7 mouse cellular contexts compared by ENCODE assay signal in genomic region chr3:85571276-85571675, GRCm38 (mm10). TPM values are rescaled to one million over a fixed set of nuclear protein-coding genes. Genes with fewer than 3 reads are reported as not detected.
DNase-seq lines count a peak whose midpoint lies in the region; ATAC-seq and TF ChIP-seq lines count a peak whose summit lies in the region.

No protein-coding gene starts in this region.

- TF ChIP-seq CTCF in heart, postnatal 0 days (IDR thresholded peaks at IDR 0.05; ENCODE audit: low read depth), result peak; percentile 86

- WGBS in heart, postnatal 0 days, result 68% methylated on average over 2 of the region's 2 CpGs
- WGBS in neural tube, embryonic 11.5 days, result 73% methylated on average over 2 of the region's 2 CpGs

- H3K4me3 ChIP-seq in heart, postnatal 0 days (ENCODE audit: low read depth, low read length), result no peak overlapping the region
- no peak overlapping the region for H3K4me3 ChIP-seq in neural tube, embryonic 11.5 days (ENCODE audit: low read depth, low read length)

- no peak overlapping the region for H3K4me2 ChIP-seq in heart, postnatal 0 days (ENCODE audit: low read depth, low read length)
- H3K4me2 ChIP-seq in neural tube, embryonic 11.5 days (ENCODE audit: low read depth), result no peak overlapping the region

- no peaks in the 10 kb centered on the region for H3K36me3 ChIP-seq in heart, postnatal 0 days (replicated peaks; ENCODE audit: control insufficient read depth, insufficient read depth, low read length)
- H3K36me3 ChIP-seq in neural tube, embryonic 11.5 days (ENCODE audit: control insufficient read depth, insufficient read depth, low read length), result no peaks in the 10 kb centered on the region

- peak; percentile 21 for DNase-seq in ovary, adult 18-20 months (ENCODE audit: low spot score)
- no peak for DNase-seq in ovary, postnatal 36 days (ENCODE audit: low spot score)
- DNase-seq in R1 (ENCODE audit: low read depth, low spot score), result peak; percentile 77
- peak; percentile 78 to 79 for DNase-seq in cerebellum, postnatal 14 days
- peak; percentile 84 for DNase-seq in heart, postnatal 0 days (ENCODE audit: low spot score)
- DNase-seq in left cerebral cortex, adult 9 months (ENCODE audit: low spot score in 2 of 2), result peak; percentile 66 to 87
- DNase-seq in neural tube, embryonic 11.5 days (ENCODE audit: low spot score), result peak; percentile 44

- H3K27me3 ChIP-seq in heart, postnatal 0 days (ENCODE audit: control insufficient read depth, insufficient read depth, low read length), result no peaks in the 10 kb centered on the region
- no peaks in the 10 kb centered on the region for H3K27me3 ChIP-seq in neural tube, embryonic 11.5 days (ENCODE audit: control insufficient read depth, insufficient read depth, low read length)

- no peak for TF ChIP-seq EP300 in heart, postnatal 0 days (IDR thresholded peaks at IDR 0.05; ENCODE audit: low read depth)

- H3K4me1 ChIP-seq in heart, postnatal 0 days (ENCODE audit: control insufficient read depth, insufficient read depth), result peaks cover 3% of the 10 kb centered on the region; the same call in 1 of the 2 replicates
- H3K4me1 ChIP-seq in neural tube, embryonic 11.5 days (ENCODE audit: control insufficient read depth, insufficient read depth, low read length), result no peaks in the 10 kb centered on the region

- H3K9ac ChIP-seq in heart, postnatal 0 days (replicated peaks; ENCODE audit: low read depth, low read length), result no peak overlapping the region
- H3K9ac ChIP-seq in neural tube, embryonic 11.5 days (ENCODE audit: low read length), result no peak overlapping the region

- no peaks in the 10 kb centered on the region for H3K9me3 ChIP-seq in heart, postnatal 0 days (replicated peaks; ENCODE audit: control insufficient read depth, low read length)
- H3K9me3 ChIP-seq in neural tube, embryonic 11.5 days (ENCODE audit: control insufficient read depth, low read length), result no peaks in the 10 kb centered on the region

- no peak overlapping the region for H3K27ac ChIP-seq in heart, postnatal 0 days (ENCODE audit: low read depth)
- no peak overlapping the region for H3K27ac ChIP-seq in neural tube, embryonic 11.5 days (ENCODE audit: low read depth, low read length)

- no peak for ATAC-seq in heart, postnatal 0 days (ENCODE audit: insufficient read depth, low read depth)
- ATAC-seq in neural tube, embryonic 11.5 days (ENCODE audit: insufficient read depth, low FRiP score, low TSS enrichment), result no peak

RNA-seq across cellular contexts. Expression of gene Gatb, which starts 2.6 kb away (rescaled TPM):
- 27.9 and 123 TPM in 2 replicates for total RNA-seq in heart, postnatal 0 days (2014; rRNA removed; ENCODE audit: low replicate concordance)
- polyA plus RNA-seq in heart, postnatal 0 days (2015; fragmentation: Nextera tagmentation; extraction: Ambion mirVana), result 40.3 and 45.3 TPM in 2 replicates
- 23.2 and 25.3 TPM in 2 replicates for polyA plus RNA-seq in neural tube, embryonic 11.5 days (2014; fragmentation: Nextera tagmentation; extraction: Ambion mirVana)
